Mouse (Mus musculus): ENCODE measurements around the gene Slit1. TPM values are rescaled to one million over a fixed set of nuclear protein-coding genes. Genes with fewer than 3 reads are reported as not detected.

The Slit1 gene
- polyA plus RNA-seq, 1 experiment = 0.94 TPM

DNA sequence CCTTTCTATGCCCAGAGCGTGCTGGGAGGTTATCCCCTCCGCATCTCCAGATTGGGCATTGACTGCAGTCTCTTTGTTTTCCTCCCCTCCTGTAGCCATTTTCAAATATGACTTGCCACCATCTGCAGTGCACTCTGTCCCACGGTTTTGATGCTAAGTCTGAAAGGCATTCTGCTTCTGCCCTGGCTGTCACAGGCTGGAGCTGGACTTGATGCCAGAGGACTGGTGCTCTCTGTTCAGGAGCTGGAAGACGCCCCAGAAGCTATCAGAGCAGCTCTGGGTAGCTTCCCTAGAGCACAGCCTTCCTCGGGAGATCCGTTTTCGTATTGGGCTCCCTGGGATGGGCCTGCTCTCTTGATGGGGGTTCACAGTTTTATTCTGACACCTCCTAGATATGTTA is 154.4 kb downstream of the Slit1 start:
- TF ChIP-seq POLR2A (IDR thresholded peaks at IDR 0.05; ENCODE audit: control insufficient read depth, extremely low read depth, insufficient read depth, low read length, poor library complexity) = no peak
- no peak for TF ChIP-seq CTCF (IDR thresholded peaks at IDR 0.05; ENCODE audit: borderline replicate concordance, control insufficient read depth, extremely low read depth, insufficient read depth, low read length, poor library complexity)
- WGBS = 97% methylated on average over 7 of the region's 7 CpGs
- Histone ChIP-seq H3K36me3 (ENCODE audit: control insufficient read depth, insufficient read depth, low read length) (no peaks in the 10 kb centered on the region), H3K4me3 (ENCODE audit: control insufficient read depth, insufficient read depth, low read length) (no peak overlapping the region), H3K27ac (ENCODE audit: control insufficient read depth, insufficient read depth, low read length) (no peak overlapping the region), H3K27me3 (ENCODE audit: control insufficient read depth, insufficient read depth, low read length) (no peaks in the 10 kb centered on the region), H3K4me1 (replicated peaks; ENCODE audit: control insufficient read depth, insufficient read depth, low read length) (no peaks in the 10 kb centered on the region)
- DNase-seq = no peak

DNA sequence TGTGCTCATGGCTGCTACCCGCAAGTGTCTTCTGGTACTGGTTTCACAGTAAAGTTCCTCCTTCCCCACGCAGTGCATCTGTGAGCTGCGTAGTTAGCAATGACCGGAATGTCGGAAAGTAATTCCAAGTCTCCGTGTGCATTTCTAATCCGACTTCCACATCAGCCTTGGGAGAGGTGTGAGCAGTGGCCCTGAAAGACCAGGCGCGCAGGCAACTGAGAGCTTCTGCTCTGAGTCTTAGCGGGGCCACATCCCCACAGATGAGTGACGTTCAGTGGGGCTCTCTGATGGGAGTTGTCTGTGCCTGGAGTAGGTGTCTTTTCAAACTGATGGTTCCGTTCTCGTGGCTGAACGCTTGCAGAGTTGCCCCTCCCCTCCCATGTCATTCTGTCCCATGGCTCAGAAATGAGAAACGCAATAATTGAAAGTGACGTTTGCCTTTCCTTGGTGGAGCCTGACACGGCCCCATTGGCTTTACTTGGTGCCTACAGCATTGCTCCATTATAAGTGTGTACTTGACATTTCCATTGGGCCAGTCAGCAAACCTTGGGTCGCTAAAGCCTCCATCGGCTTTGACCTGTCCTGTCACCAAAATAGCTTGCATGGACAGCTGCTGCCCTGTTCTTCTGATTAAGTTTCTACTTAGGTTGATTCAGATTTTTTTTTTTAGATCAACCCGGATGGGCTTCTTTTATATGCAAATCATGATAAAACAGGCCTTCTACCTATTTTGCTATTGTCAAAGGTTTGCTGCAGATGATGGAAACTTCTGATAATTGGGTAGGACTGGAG is 155.8 kb downstream of the Slit1 start:
- TF ChIP-seq CTCF (IDR thresholded peaks at IDR 0.05; ENCODE audit: borderline replicate concordance, control insufficient read depth, extremely low read depth, insufficient read depth, low read length, poor library complexity) (no peak), POLR2A (IDR thresholded peaks at IDR 0.05; ENCODE audit: control insufficient read depth, extremely low read depth, insufficient read depth, low read length, poor library complexity) (no peak)

GRCm38 (mm10) chr19:41586752-41587151 is 156.7 kb downstream of the Slit1 start:
- 93% methylated on average over 10 of the region's 10 CpGs for WGBS
- no peak for TF ChIP-seq POLR2A (IDR thresholded peaks at IDR 0.05; ENCODE audit: control insufficient read depth, extremely low read depth, insufficient read depth, low read length, poor library complexity)
- no peak for TF ChIP-seq CTCF (IDR thresholded peaks at IDR 0.05; ENCODE audit: borderline replicate concordance, control insufficient read depth, extremely low read depth, insufficient read depth, low read length, poor library complexity)
- H3K36me3 ChIP-seq (ENCODE audit: control insufficient read depth, insufficient read depth, low read length) = peaks cover 8% of the 10 kb centered on the region; the same call in 1 of the 2 replicates
- no peak overlapping the region for H3K27ac ChIP-seq (ENCODE audit: control insufficient read depth, insufficient read depth, low read length)
- no peaks in the 10 kb centered on the region for H3K27me3 ChIP-seq (ENCODE audit: control insufficient read depth, insufficient read depth, low read length)
- no peak for DNase-seq
- H3K4me3 ChIP-seq (ENCODE audit: control insufficient read depth, insufficient read depth, low read length) = no peak overlapping the region
- no peaks in the 10 kb centered on the region for H3K4me1 ChIP-seq (replicated peaks; ENCODE audit: control insufficient read depth, insufficient read depth, low read length)

More for the DNA sequence above, 155.8 kb downstream of the Slit1 start:
- 96% methylated on average over 20 of the region's 20 CpGs for WGBS
- DNase-seq = no peak
- Histone ChIP-seq H3K36me3 (ENCODE audit: control insufficient read depth, insufficient read depth, low read length) (peaks cover 3% of the 10 kb centered on the region; the same call in 1 of the 2 replicates), H3K4me3 (ENCODE audit: control insufficient read depth, insufficient read depth, low read length) (no peak overlapping the region), H3K4me1 (replicated peaks; ENCODE audit: control insufficient read depth, insufficient read depth, low read length) (no peaks in the 10 kb centered on the region), H3K27me3 (ENCODE audit: control insufficient read depth, insufficient read depth, low read length) (no peaks in the 10 kb centered on the region), H3K27ac (ENCODE audit: control insufficient read depth, insufficient read depth, low read length) (no peak overlapping the region)

DNA sequence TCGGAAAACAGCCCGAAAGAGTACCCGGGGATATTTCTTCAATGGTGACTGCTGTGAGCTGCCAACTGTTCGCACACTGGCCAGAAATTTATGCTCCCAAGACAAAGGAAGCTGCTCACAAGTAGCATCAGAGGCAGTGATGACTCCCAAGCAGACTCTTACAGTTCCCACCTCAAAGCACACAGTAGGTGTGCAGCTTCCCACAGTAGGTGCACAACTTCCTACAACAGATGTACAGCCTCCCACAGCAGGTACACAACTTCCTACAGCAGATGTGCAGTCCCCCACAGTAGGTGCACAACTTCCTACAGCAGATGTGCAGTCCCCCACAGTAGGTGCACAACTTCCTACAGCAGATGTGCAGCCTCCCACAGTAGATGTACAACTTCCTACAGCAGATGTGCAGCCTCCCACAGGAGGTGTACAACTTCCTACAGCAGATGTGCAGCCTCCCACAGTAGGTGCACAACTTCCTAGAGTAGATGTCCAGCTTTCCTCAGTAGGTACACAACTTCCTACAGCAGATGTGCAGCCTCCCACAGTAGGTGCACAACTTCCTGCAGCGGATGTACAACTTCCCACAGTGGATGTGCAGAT is 160.4 kb downstream of the Slit1 start:
- no peak for DNase-seq
- WGBS = 95% methylated on average over 5 of the region's 5 CpGs
- H3K27me3 ChIP-seq (ENCODE audit: control insufficient read depth, insufficient read depth, low read length) = no peaks in the 10 kb centered on the region

DNA sequence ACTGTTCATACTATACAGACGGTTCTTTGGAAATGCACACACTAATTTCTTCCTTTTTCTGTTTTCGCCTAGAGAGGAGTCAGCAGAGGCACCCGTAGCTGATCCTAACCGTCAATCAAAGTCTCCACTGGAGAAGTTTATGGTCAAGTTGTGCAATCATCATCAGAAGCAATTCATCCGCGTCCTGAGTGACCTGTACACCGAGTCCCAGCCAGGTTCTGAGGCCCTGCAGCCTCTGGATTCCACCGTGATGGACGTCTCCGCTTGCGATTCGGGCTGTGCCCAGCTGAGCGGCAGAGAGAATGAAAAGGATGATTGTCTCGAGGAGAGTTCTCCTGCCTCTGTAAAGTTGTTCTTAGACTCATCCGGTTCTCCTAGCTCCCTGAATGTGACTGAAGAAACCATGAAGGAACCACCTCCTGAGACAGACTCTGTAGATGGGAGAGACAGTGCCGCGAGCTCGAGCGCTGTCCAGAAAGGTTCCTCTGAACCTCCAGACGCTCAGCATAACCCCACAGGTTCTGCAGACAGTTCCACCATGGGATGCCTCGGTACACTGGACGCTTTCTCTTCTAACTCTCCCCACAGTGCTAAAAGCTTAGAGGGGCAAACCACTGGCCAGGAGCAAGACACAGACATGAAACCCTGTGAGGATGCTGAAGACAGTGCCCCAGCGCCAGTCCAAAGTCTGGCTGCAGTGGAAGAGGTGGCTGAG is 161.6 kb downstream of the Slit1 start, which contains the start of gene Gm340:
Gm340 (plus strand) TSS at position 665 of the 715 bp plus-strand sequence.
- H3K4me1 ChIP-seq (replicated peaks; ENCODE audit: control insufficient read depth, insufficient read depth, low read length) = no peaks in the 10 kb centered on the region

More for the DNA sequence above, 160.4 kb downstream of the Slit1 start:
- Histone ChIP-seq H3K27ac (ENCODE audit: control insufficient read depth, insufficient read depth, low read length) (no peak overlapping the region), H3K4me1 (replicated peaks; ENCODE audit: control insufficient read depth, insufficient read depth, low read length) (no peaks in the 10 kb centered on the region), H3K4me3 (ENCODE audit: control insufficient read depth, insufficient read depth, low read length) (no peak overlapping the region), H3K36me3 (ENCODE audit: control insufficient read depth, insufficient read depth, low read length) (peaks cover 10% of the 10 kb centered on the region; the same call in 1 of the 2 replicates)
- TF ChIP-seq POLR2A (IDR thresholded peaks at IDR 0.05; ENCODE audit: control insufficient read depth, extremely low read depth, insufficient read depth, low read length, poor library complexity) = no peak
- no peak for TF ChIP-seq CTCF (IDR thresholded peaks at IDR 0.05; ENCODE audit: borderline replicate concordance, control insufficient read depth, extremely low read depth, insufficient read depth, low read length, poor library complexity)

GRCm38 (mm10) chr19:41579311-41579920 is 164.0 kb downstream of the Slit1 start:
- Histone ChIP-seq H3K36me3 (ENCODE audit: control insufficient read depth, insufficient read depth, low read length) (peaks cover 10% of the 10 kb centered on the region; the same call in 1 of the 2 replicates), H3K4me3 (ENCODE audit: control insufficient read depth, insufficient read depth, low read length) (no peak overlapping the region), H3K27ac (ENCODE audit: control insufficient read depth, insufficient read depth, low read length) (no peak overlapping the region), H3K27me3 (ENCODE audit: control insufficient read depth, insufficient read depth, low read length) (no peaks in the 10 kb centered on the region), H3K4me1 (replicated peaks; ENCODE audit: control insufficient read depth, insufficient read depth, low read length) (no peaks in the 10 kb centered on the region)
- 89% methylated on average over 4 of the region's 4 CpGs for WGBS
- no peak for TF ChIP-seq POLR2A (IDR thresholded peaks at IDR 0.05; ENCODE audit: control insufficient read depth, extremely low read depth, insufficient read depth, low read length, poor library complexity)
- TF ChIP-seq CTCF (IDR thresholded peaks at IDR 0.05; ENCODE audit: borderline replicate concordance, control insufficient read depth, extremely low read depth, insufficient read depth, low read length, poor library complexity) = no peak
- no peak for DNase-seq

More for the DNA sequence above, 161.6 kb downstream of the Slit1 start, which contains the start of gene Gm340:
- no peaks in the 10 kb centered on the region for H3K27me3 ChIP-seq (ENCODE audit: control insufficient read depth, insufficient read depth, low read length)
- H3K4me3 ChIP-seq (ENCODE audit: control insufficient read depth, insufficient read depth, low read length) = no peak within 1 kb of the TSS
- WGBS = 97% methylated on average over 23 of the region's 23 CpGs
- H3K36me3 ChIP-seq (ENCODE audit: control insufficient read depth, insufficient read depth, low read length) = peaks cover 10% of the 10 kb centered on the region; the same call in 1 of the 2 replicates
- TF ChIP-seq POLR2A (IDR thresholded peaks at IDR 0.05; ENCODE audit: control insufficient read depth, extremely low read depth, insufficient read depth, low read length, poor library complexity) (no peak), CTCF (IDR thresholded peaks at IDR 0.05; ENCODE audit: borderline replicate concordance, control insufficient read depth, extremely low read depth, insufficient read depth, low read length, poor library complexity) (no peak)
- no peak for DNase-seq
- H3K27ac ChIP-seq (ENCODE audit: control insufficient read depth, insufficient read depth, low read length) = no peak within 1 kb of the TSS
